ENCODE assay signal across 31 mouse cellular contexts in genomic region chr12:89976648-89977047, GRCm38 (mm10).
"Had no signal": no experiment of that assay in that cellular context is flagged by ENCODE, and none has a peak within 500 bp of the region (broad histone marks: within the 10 kb centered on the region; RNA-seq: fewer than 3 reads in every experiment).

No protein-coding gene starts in this region.

- H3K4me3 ChIP-seq: limb, embryonic 10.5 days; limb, embryonic 12.5 days; limb, embryonic 13.5 days; limb, embryonic 15.5 days; liver, embryonic 12.5 days; liver, embryonic 13.5 days; liver, embryonic 15.5 days; lung, embryonic 15.5 days; megakaryocyte, embryonic 14.5 days; midbrain, embryonic 10.5 days; midbrain, embryonic 12.5 days; midbrain, embryonic 15.5 days; myocyte; neural tube, embryonic 12.5 days had no signal

- H3K36me3 ChIP-seq: limb, embryonic 10.5 days; limb, embryonic 12.5 days; limb, embryonic 13.5 days; limb, embryonic 15.5 days; liver, embryonic 12.5 days; liver, embryonic 13.5 days; liver, embryonic 15.5 days; lung, embryonic 15.5 days; midbrain, embryonic 10.5 days; midbrain, embryonic 12.5 days; midbrain, embryonic 15.5 days; neural tube, embryonic 12.5 days had no signal

- H3K4me2 ChIP-seq: limb, embryonic 12.5 days; limb, embryonic 13.5 days; limb, embryonic 15.5 days; liver, embryonic 11.5 days; liver, embryonic 12.5 days; liver, embryonic 13.5 days; liver, embryonic 15.5 days; lung, embryonic 14.5 days; lung, embryonic 15.5 days; midbrain, embryonic 11.5 days; midbrain, embryonic 12.5 days; midbrain, embryonic 15.5 days; neural tube, embryonic 12.5 days had no signal

- H3K9ac ChIP-seq: limb, embryonic 12.5 days; limb, embryonic 13.5 days; limb, embryonic 15.5 days; liver, embryonic 12.5 days; liver, embryonic 13.5 days; liver, embryonic 14.5 days; liver, embryonic 15.5 days; liver, postnatal 0 days; lung, embryonic 14.5 days; lung, embryonic 15.5 days; midbrain, embryonic 12.5 days; midbrain, embryonic 15.5 days; neural tube, embryonic 12.5 days had no signal

- H3K27me3 ChIP-seq: limb, embryonic 12.5 days; limb, embryonic 13.5 days; limb, embryonic 15.5 days; liver, embryonic 12.5 days; liver, embryonic 13.5 days; liver, embryonic 15.5 days; lung, embryonic 15.5 days; megakaryocyte, embryonic 14.5 days; midbrain, embryonic 12.5 days; midbrain, embryonic 15.5 days; neural tube, embryonic 12.5 days had no signal

- H3K9me3 ChIP-seq: limb, embryonic 10.5 days; limb, embryonic 12.5 days; limb, embryonic 13.5 days; limb, embryonic 15.5 days; liver, embryonic 12.5 days; liver, embryonic 13.5 days; liver, embryonic 15.5 days; lung, embryonic 15.5 days; megakaryocyte, embryonic 14.5 days; midbrain, embryonic 10.5 days; midbrain, embryonic 12.5 days; midbrain, embryonic 15.5 days; neural tube, embryonic 12.5 days had no signal

- DNase-seq: left cerebral cortex, postnatal 4 days; liver; liver, embryonic 13.5 days; liver, postnatal 0 days; lung, adult 18-20 months; lung, adult 2 months; lung, embryonic 14.5 days; lung, postnatal 10 days; lung, postnatal 14 days; lung, postnatal 36 days; lung, postnatal 4 days; midbrain, embryonic 14.5 days had no signal

- H3K27ac ChIP-seq: limb, embryonic 10.5 days; limb, embryonic 12.5 days; limb, embryonic 13.5 days; liver, embryonic 12.5 days; liver, embryonic 13.5 days; liver, embryonic 14.5 days; liver, embryonic 15.5 days; lung, embryonic 15.5 days; macrophage; midbrain, embryonic 10.5 days; midbrain, embryonic 12.5 days; midbrain, embryonic 15.5 days; neural tube, embryonic 12.5 days had no signal

- H3K4me1 ChIP-seq: limb, embryonic 10.5 days; limb, embryonic 12.5 days; liver, embryonic 12.5 days; liver, embryonic 13.5 days; liver, embryonic 15.5 days; lung, embryonic 15.5 days; megakaryocyte, embryonic 14.5 days; midbrain, embryonic 10.5 days; midbrain, embryonic 12.5 days; midbrain, embryonic 15.5 days; neural tube, embryonic 12.5 days had no signal

- ATAC-seq: liver, embryonic 12.5 days; liver, postnatal 0 days; lung, postnatal 0 days; midbrain, embryonic 15.5 days; midbrain, embryonic 16.5 days had no signal
